Mouse (Mus musculus) lung, adult 2 months (tissue): Measurements from ENCODE around the gene Trim75.

ENCODE experiments used
- CTCF ChIP-seq: fragments of 200-500 bp; IDR thresholded peaks from 2 replicates; pipeline ENCODE4 v1.5.1; 2011; ENCODE audit warnings: mild to moderate bottlenecking, low read length, control low read depth; ENCODE audit not compliant: insufficient read depth
- POLR2A ChIP-seq: fragments of 200-500 bp; IDR thresholded peaks from 2 replicates; pipeline ENCODE4 v1.6.1; 2011; ENCODE audit warnings: low read depth, mild to moderate bottlenecking, control low read depth, low read length, borderline replicate concordance; ENCODE audit errors: extremely low read depth

DNA sequence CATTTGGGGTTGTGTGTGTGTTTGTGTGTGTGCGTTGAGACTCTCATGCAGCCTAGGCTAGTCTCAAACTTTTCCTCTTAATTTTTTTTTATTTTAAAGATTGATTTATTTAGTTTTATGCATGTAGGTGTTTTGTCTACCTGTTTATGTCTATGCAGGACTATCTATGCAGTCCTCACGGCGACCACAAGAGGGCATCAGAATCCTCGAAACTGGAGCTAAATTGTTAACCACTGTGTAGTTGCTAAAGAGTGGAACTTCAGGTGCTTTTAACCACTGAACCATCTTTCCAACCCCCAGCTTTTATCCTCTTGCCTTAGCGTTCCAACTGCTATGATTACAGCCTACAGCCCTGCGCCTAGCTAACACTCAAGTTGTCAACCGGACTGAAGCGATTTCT lies 34.9 kb upstream of the Trim75 start:
- TF ChIP-seq CTCF (peak; percentile 50; the same call in 1 of the 2 replicates), POLR2A (no peak)
